Mouse (Mus musculus) forebrain, postnatal 0 days (tissue): ENCODE results near the gene Ttll4. TPM values are rescaled to one million over a fixed set of nuclear protein-coding genes. Genes with fewer than 3 reads are reported as not detected.
A peak's percentile ranks its signal among the peaks of the same experiment; 100 is the strongest.

Source experiments
- ATAC-seq: fragments of 200-750 bp; cut with Nextera tagmentation; 2 replicates; pipeline ENCODE4 v1.8.0; 2017; ENCODE audit warnings: mild to moderate bottlenecking, moderate library complexity
- DNase-seq: peaks from one replicate; pipeline ENCODE4 v3.0.0-alpha.2; 2015
- H3K27ac ChIP-seq: fragments of 300-500 bp; sonication (generic); 2 replicates; pipeline ENCODE4 v1.5.1; 2014; ENCODE audit warnings: low read depth, mild to moderate bottlenecking, antibody characterized with exemption, low read length, moderate library complexity, mixed read lengths
- H3K27me3 ChIP-seq: fragments of 300-500 bp; sonication (generic); 2 replicates; pipeline ENCODE4 v1.6.1; 2014; ENCODE audit warnings: mild to moderate bottlenecking, low read length, mixed read lengths; ENCODE audit not compliant: insufficient read depth
- H3K36me3 ChIP-seq: fragments of 300-500 bp; sonication (generic); 2 replicates; pipeline ENCODE4 v1.6.1; 2014; ENCODE audit warnings: mild to moderate bottlenecking, moderate library complexity; ENCODE audit not compliant: insufficient read depth
- H3K4me1 ChIP-seq: fragments of 300-500 bp; sonication (generic); 2 replicates; pipeline ENCODE4 v1.6.1; 2014; ENCODE audit warnings: antibody characterized with exemption; ENCODE audit not compliant: insufficient read depth
- H3K4me2 ChIP-seq: fragments of 300-500 bp; sonication (generic); 2 replicates; pipeline ENCODE4 v1.6.1; 2014; ENCODE audit warnings: low read depth, mild to moderate bottlenecking, moderate library complexity
- H3K4me3 ChIP-seq: fragments of 300-500 bp; sonication (generic); 2 replicates; pipeline ENCODE4 v1.5.1; 2014; ENCODE audit warnings: low read depth, low read length, mixed read lengths
- H3K9ac ChIP-seq: fragments of 300-500 bp; sonication (generic); 2 replicates; pipeline ENCODE4 v1.6.1; 2014; ENCODE audit warnings: mild to moderate bottlenecking
- H3K9me3 ChIP-seq: fragments of 300-500 bp; sonication (generic); 2 replicates; pipeline ENCODE4 v1.6.1; 2016; ENCODE audit warnings: low read length
- CTCF ChIP-seq: sonication (generic); IDR thresholded peaks from 2 replicates; pipeline ENCODE4 v1.5.1; 2016; ENCODE audit warnings: antibody characterized with exemption, control low read depth, low read depth
- WGBS: fragments of 180-500 bp; shearing (Covaris S2); extraction: QIAGEN DNeasy Blood & Tissue Kit; methylation state at CpG from one replicate; pipeline ENCODE4 v1.1.7; 2014; 5-methylcytosine and 5-hydroxymethylcytosine counted together
- polyA plus RNA-seq: library from polyadenylated mRNA; unstranded; fragments of >200 nt; fragmentation: Nextera tagmentation; extraction: Ambion mirVana; gene quantifications from 2 replicates; pipeline ENCODE4 v1.2.1, GENCODE M21; 2015
- total RNA-seq: library from RNA; depleted of rRNA; stranded (reverse); fragments of >200 nt; gene quantifications from 2 replicates; pipeline ENCODE4 v1.2.3, GENCODE M21; 2014; rRNA removed

Ttll4 gene
- total RNA-seq = 18.9 and 31.3 TPM in 2 replicates
- 2.2 and 4.5 TPM in 2 replicates for polyA plus RNA-seq

- Histone ChIP-seq H3K4me2 (peak within 1 kb of the TSS; percentile 59), H3K27me3 (no peaks in the 10 kb centered on the region), H3K9me3 (no peaks in the 10 kb centered on the region), H3K4me3 (peak within 1 kb of the TSS; percentile 76), H3K36me3 (no peaks in the 10 kb centered on the region), H3K4me1 (peaks cover 6% of the 10 kb centered on the region; the same call in 1 of the 2 replicates), H3K27ac (peak within 1 kb of the TSS; percentile 62), H3K9ac (peak within 1 kb of the TSS; percentile 62)
- peak; percentile 79 for TF ChIP-seq CTCF
- DNase-seq (peak; percentile 96), ATAC-seq (peak; percentile 97)
- WGBS = 1% methylated on average over 64 of the region's 66 CpGs
Measured at GRCm38 (mm10) chr1:74661448-74662195, at the start of gene Ttll4. TSS of gene Ttll4 (plus strand) at chr1:74661745.

- WGBS = 93% methylated on average over 1 of the region's 1 CpGs
- no peaks in the 10 kb centered on the region for H3K4me1 ChIP-seq
- no peaks in the 10 kb centered on the region for H3K9me3 ChIP-seq
- H3K9ac ChIP-seq = no peak overlapping the region
- no peak overlapping the region for H3K4me2 ChIP-seq
- H3K36me3 ChIP-seq = peaks cover 58% of the 10 kb centered on the region
- H3K27ac ChIP-seq = no peak overlapping the region
- TF ChIP-seq CTCF = no peak
- ATAC-seq (no peak), DNase-seq (no peak)
- no peaks in the 10 kb centered on the region for H3K27me3 ChIP-seq
- H3K4me3 ChIP-seq = no peak overlapping the region
Measured at GRCm38 (mm10) chr1:74624183-74624582, 37.4 kb upstream of the Ttll4 start.

- H3K4me3 ChIP-seq = no peak overlapping the region
- peaks cover 59% of the 10 kb centered on the region for H3K36me3 ChIP-seq
- H3K9me3 ChIP-seq = no peaks in the 10 kb centered on the region
- DNase-seq (no peak), ATAC-seq (no peak)
- no peak overlapping the region for H3K4me2 ChIP-seq
- 92% methylated on average over 4 of the region's 4 CpGs for whole genome bisulfite sequencing
- H3K27ac ChIP-seq = no peak overlapping the region
- H3K27me3 ChIP-seq = no peaks in the 10 kb centered on the region
- no peak overlapping the region for H3K9ac ChIP-seq
- no peaks in the 10 kb centered on the region for H3K4me1 ChIP-seq
- no peak for TF ChIP-seq CTCF
Measured at GRCm38 (mm10) chr1:74626076-74626475, 35.5 kb upstream of the Ttll4 start.

GRCm38 (mm10) chr1:74628001-74628400 is 33.5 kb upstream of the Ttll4 start:
- Histone ChIP-seq H3K4me2 (no peak overlapping the region), H3K4me1 (no peaks in the 10 kb centered on the region), H3K27ac (no peak overlapping the region), H3K36me3 (peaks cover 50% of the 10 kb centered on the region), H3K9me3 (no peaks in the 10 kb centered on the region), H3K4me3 (no peak overlapping the region), H3K9ac (no peak overlapping the region), H3K27me3 (no peaks in the 10 kb centered on the region)
- TF ChIP-seq CTCF = no peak
- ATAC-seq (no peak), DNase-seq (no peak)
- WGBS = 53% methylated on average over 7 of the region's 7 CpGs

GRCm38 (mm10) chr1:74632734-74633133 is 28.8 kb upstream of the Ttll4 start:
- DNase-seq (no peak), ATAC-seq (no peak)
- no peak for TF ChIP-seq CTCF
- no peaks in the 10 kb centered on the region for H3K4me1 ChIP-seq
- H3K27me3 ChIP-seq = no peaks in the 10 kb centered on the region
- H3K9me3 ChIP-seq = no peaks in the 10 kb centered on the region
- H3K4me3 ChIP-seq = no peak overlapping the region
- H3K27ac ChIP-seq = no peak overlapping the region
- no peak overlapping the region for H3K4me2 ChIP-seq
- peaks cover 40% of the 10 kb centered on the region for H3K36me3 ChIP-seq
- no peak overlapping the region for H3K9ac ChIP-seq
- 85% methylated on average over 4 of the region's 4 CpGs for WGBS

GRCm38 (mm10) chr1:74643524-74643923 is 18.0 kb upstream of the Ttll4 start:
- WGBS = 77% methylated on average over 2 of the region's 2 CpGs
- no peak for ATAC-seq
- Histone ChIP-seq H3K4me2 (no peak overlapping the region), H3K27me3 (no peaks in the 10 kb centered on the region), H3K4me1 (no peaks in the 10 kb centered on the region), H3K9me3 (no peaks in the 10 kb centered on the region), H3K27ac (no peak overlapping the region), H3K36me3 (no peaks in the 10 kb centered on the region), H3K4me3 (no peak overlapping the region), H3K9ac (no peak overlapping the region)
- no peak for DNase-seq
- no peak for TF ChIP-seq CTCF

GRCm38 (mm10) chr1:74643926-74644325 is 17.6 kb upstream of the Ttll4 start:
- TF ChIP-seq CTCF = peak; percentile 47
- Histone ChIP-seq H3K27ac (no peak overlapping the region), H3K9ac (no peak overlapping the region), H3K9me3 (no peaks in the 10 kb centered on the region), H3K27me3 (no peaks in the 10 kb centered on the region), H3K4me2 (no peak overlapping the region), H3K4me3 (no peak overlapping the region), H3K36me3 (no peaks in the 10 kb centered on the region), H3K4me1 (no peaks in the 10 kb centered on the region)
- DNase-seq (no peak), ATAC-seq (no peak)
